Mouse (Mus musculus): Measurements from ENCODE around the gene Prps1l1.

Gene Prps1l1

DNA sequence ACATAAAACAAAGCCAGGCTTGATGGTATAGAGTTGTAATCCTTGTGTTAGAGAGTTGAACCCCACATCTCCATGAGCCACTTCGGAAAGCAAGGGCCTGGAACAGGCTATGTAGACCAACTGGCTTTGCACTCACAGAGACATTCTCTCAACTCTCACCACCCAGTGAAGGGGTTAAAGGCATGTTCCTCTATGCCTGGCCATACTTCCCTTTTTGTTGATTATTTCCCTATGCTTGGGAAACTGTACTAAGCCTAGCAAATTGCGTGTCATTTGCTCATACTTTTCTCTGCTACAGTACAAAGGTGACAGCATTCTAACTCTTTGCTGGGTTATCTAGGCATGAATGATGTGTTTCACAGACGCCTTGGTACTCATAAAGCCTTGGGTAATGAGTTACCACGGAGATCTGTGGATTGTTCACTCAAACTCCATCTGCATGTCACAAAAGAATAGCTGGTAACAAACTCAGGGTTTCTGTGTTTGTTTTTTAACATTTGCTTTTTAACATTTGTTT, 41.4 kb downstream of the Prps1l1 start:
- no peak for DNase-seq (ENCODE audit: low read depth, low spot score)

DNA sequence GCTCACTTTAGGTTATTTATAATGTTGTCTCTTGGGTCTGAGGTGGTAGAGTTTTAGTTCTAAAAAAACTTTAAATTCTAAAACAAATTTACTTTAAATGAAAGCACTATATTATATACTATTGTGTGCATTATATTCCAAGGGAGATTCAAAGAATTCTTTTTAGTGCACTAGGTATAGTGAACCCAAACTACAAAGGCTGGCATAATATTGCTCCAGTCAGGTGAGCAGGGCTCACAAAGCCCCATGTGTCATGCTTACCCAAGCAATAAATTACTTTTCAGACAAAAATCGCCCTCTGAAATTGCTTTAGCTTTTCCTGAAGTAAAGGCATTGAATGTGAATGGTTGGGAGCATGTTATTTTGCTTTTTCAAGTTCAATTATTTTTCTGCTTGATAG, 43.0 kb downstream of the Prps1l1 start:
- DNase-seq (ENCODE audit: low read depth, low spot score) = no peak
